Mouse (Mus musculus): ENCODE data around the gene Tasp1.

Tasp1 gene

GRCm38 (mm10) chr2:139821589-139822378 lies 244.8 kb downstream of the Tasp1 start:
- POLR2A ChIA-PET, result no interaction called here

DNA sequence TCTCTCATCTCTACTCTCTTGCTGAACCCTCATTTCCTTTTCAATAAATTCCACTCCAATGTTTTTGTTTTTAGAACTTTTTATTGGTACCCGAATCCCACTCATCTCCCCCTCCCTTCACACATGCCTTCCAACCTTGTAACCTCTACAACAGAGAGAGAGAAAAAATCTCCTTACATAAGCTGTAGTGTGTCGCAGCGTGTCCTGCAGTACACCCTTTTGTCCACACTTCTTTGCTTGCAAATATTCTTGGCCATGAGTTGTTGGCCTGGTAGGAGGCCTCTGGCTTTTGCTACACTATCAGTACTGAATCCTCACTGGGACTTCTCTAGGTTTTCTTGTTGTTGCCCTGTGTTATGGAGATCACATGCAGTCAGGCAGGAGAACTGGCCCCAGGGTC lies 249.3 kb downstream of the Tasp1 start:
- CTCF ChIA-PET, result interaction anchor here in 1 of 4 experiments (0.7 kb wide), 1 partner anchor 97 kb away, joined by 5 read pairs; no protein-coding TSS in a partner anchor
- POLR2A ChIA-PET, result no interaction called here

More at GRCm38 (mm10) chr2:139821589-139822378, 244.8 kb downstream of the Tasp1 start:
- CTCF ChIA-PET, result no interaction called here

- CTCF ChIA-PET, result no interaction called here
- POLR2A ChIA-PET, result no interaction called here
These were observed 258.7 kb downstream of the Tasp1 start for GRCm38 (mm10) chr2:139807887-139808286.

- ChIA-PET CTCF (no interaction called here), POLR2A (no interaction called here)
These were observed 262.6 kb downstream of the Tasp1 start for GRCm38 (mm10) chr2:139804041-139804440.

DNA sequence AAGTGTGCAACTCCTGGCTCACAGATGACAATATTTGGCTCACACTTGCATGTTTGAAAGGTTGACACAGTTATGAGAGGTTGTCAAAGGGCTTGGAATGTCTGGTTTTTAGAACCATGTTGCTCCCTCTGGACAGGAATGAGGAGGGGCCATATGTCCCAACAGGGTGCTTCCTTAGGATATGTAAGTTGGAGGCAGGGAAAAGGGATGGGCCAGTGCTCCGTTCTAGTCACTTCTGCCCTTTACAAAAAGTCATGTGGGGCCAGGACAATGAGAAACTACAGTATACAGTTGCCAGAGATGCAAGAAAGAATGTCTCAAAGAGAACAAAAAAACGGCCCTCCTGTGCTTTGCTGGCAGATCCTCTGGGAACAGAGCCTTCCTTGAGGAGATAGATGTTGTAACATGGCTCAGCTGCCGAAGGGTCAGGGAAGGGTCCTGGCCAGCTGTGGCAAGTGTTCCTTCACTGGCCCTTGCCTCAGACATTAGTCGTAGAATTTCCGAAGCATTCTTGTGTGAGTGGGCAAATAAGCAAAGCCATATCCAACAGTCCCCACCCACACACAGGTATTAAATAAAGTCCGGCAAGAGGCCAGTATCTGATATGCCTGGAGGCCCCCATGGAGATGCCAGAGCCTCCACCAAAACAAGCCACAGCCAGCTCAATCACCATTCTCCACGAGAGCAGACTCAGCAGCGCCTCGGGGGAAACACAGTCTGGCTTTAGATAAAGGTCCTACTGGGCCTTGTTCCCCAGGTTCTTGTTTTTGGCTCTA lies 274.1 kb downstream of the Tasp1 start:
- ChIA-PET CTCF (interaction anchor here in 1 of 4 experiments (1.3 kb wide), 1 partner anchor 14 kb away, joined by 4 read pairs; no protein-coding TSS in a partner anchor), POLR2A (no interaction called here)

DNA sequence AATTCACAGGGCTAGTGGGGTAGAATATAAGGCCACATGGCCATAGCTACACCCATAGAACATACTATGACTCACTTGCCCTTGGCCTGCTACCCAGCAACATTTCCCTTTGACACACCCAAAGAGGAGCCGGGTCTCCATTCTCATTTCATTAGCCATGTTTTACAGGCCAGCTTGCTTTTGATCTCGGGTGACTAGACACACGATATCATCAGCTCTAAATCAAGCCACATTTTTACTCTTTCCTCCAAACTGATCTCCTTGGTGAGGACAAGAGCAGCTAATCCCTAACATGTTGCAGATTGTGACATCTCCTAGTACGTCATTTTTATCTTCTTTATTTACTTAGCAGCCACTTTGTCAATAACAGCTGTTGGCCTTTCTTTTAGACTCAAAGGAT lies 277.9 kb downstream of the Tasp1 start:
- ChIA-PET CTCF (no interaction called here), POLR2A (no interaction called here)

- ChIA-PET POLR2A (no interaction called here), CTCF (no interaction called here)
These were observed 281.7 kb downstream of the Tasp1 start for GRCm38 (mm10) chr2:139784946-139785345.

DNA sequence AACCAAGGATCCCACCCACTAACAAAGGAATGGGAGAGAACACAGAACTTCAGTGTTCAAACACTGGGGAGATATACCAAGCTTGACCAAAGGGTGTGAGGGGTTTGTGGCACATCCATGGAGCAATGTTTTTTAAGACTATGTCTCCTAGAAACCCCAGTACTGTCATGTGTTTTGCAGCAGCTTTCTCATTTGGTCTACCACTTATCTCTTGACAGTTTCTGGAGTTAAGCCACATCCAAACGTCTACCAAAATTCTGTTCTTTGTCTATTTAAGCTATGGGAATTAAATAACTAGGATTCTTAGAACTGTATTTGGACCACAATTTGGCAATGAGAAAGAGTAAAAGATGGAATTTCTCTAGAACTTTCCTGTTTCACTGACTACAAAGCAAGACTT lies 282.1 kb downstream of the Tasp1 start:
- CTCF ChIA-PET, result interaction anchor here in 1 of 4 experiments (0.6 kb wide), 1 partner anchor 1328 kb away, joined by 4 read pairs; no protein-coding TSS in a partner anchor
- POLR2A ChIA-PET, result no interaction called here

Data from embryonic stem cell, embryonic (primary cell).